Comparison of ENCODE assay signal across 24 mouse cellular contexts in the genomic region with DNA sequence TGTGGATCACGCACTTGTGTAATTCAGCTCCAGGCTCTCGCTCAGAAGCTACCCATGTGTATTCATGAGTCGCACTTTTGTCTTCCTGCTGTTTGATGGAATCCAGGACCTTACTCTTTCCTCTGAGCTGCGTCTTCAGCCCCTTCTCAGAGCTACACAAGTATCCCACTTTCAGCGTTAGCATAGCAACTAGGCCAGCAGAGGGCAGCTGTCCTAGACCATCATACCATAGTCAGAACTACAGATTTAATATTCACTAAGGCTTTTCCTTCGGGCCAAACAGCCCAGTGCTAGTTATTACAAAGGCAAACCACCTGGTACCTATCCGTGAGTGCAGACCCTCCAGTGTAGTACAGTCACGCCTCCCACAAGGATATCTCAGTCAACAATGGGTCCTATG. TPM values are rescaled to one million over a fixed set of nuclear protein-coding genes. Genes with fewer than 3 reads are reported as not detected.
DNase-seq lines count a peak whose midpoint lies in the region; ATAC-seq and TF ChIP-seq lines count a peak whose summit lies in the region.
"Had no signal": no experiment of that assay in that cellular context is flagged by ENCODE, and none has a peak within 500 bp of the region (broad histone marks: within the 10 kb centered on the region; RNA-seq: fewer than 3 reads in every experiment).

No protein-coding gene starts in this region.

- H3K9ac ChIP-seq in heart, postnatal 0 days (replicated peaks; ENCODE audit: low read depth, low read length), result no peak overlapping the region
- H3K9ac ChIP-seq: embryonic facial prominence, embryonic 13.5 days; forebrain, postnatal 0 days; limb, embryonic 13.5 days; liver, embryonic 15.5 days had no signal

- no peak overlapping the region for H3K4me3 ChIP-seq in heart, postnatal 0 days (ENCODE audit: low read depth, low read length)
- no peak overlapping the region for H3K4me3 ChIP-seq in left cerebral cortex, adult 2 months
- H3K4me3 ChIP-seq: embryonic facial prominence, embryonic 13.5 days; limb, embryonic 13.5 days; liver, embryonic 15.5 days had no signal

- no peak for TF ChIP-seq EP300 in heart, postnatal 0 days (IDR thresholded peaks at IDR 0.05; ENCODE audit: low read depth)

- H3K9me3 ChIP-seq in heart, postnatal 0 days (replicated peaks; ENCODE audit: control insufficient read depth, low read length), result no peaks in the 10 kb centered on the region
- H3K9me3 ChIP-seq: embryonic facial prominence, embryonic 13.5 days; limb, embryonic 13.5 days; liver, embryonic 15.5 days had no signal

- peak; percentile 15; the same call in 1 of the 2 replicates for TF ChIP-seq CTCF in heart, postnatal 0 days (IDR thresholded peaks at IDR 0.05; ENCODE audit: low read depth)
- peak; percentile 30 for TF ChIP-seq CTCF in left cerebral cortex, adult 2 months (IDR thresholded peaks at IDR 0.05)

- DNase-seq in heart, postnatal 0 days (ENCODE audit: low spot score), result no peak
- no peak for DNase-seq in heart, postnatal 10 days
- DNase-seq in left cerebral cortex, adult 2 months (ENCODE audit: extremely low spot score in 1 of 2, low spot score in 2 of 2), result no peak
- no peak for DNase-seq in left cerebral cortex, adult 11 months (ENCODE audit: low spot score)
- DNase-seq in A20 (ENCODE audit: low read depth, low spot score), result peak; percentile 8
- DNase-seq in NIH3T3 (ENCODE audit: low read depth), result peak; percentile 20
- no peak for DNase-seq in adrenal gland, postnatal 14 days
- DNase-seq: cerebellum, adult 11 months; cerebellum, postnatal 14 days; forebrain, postnatal 0 days; gastrocnemius, postnatal 10 days; heart, postnatal 36 days; kidney, adult 9 months; layer of hippocampus, adult 9-11 months had no signal

- H3K36me3 ChIP-seq in heart, postnatal 0 days (replicated peaks; ENCODE audit: control insufficient read depth, insufficient read depth, low read length), result no peaks in the 10 kb centered on the region
- H3K36me3 ChIP-seq: embryonic facial prominence, embryonic 13.5 days; G1E; limb, embryonic 13.5 days; liver, embryonic 15.5 days had no signal

- H3K27me3 ChIP-seq in heart, postnatal 0 days (ENCODE audit: control insufficient read depth, insufficient read depth, low read length), result no peaks in the 10 kb centered on the region
- H3K27me3 ChIP-seq: embryonic facial prominence, embryonic 13.5 days; limb, embryonic 13.5 days; liver, embryonic 15.5 days had no signal

- no peak overlapping the region for H3K27ac ChIP-seq in heart, postnatal 0 days (ENCODE audit: low read depth)
- no peak overlapping the region for H3K27ac ChIP-seq in left cerebral cortex, adult 2 months
- H3K27ac ChIP-seq: embryonic facial prominence, embryonic 13.5 days; limb, embryonic 13.5 days; liver, embryonic 15.5 days had no signal

- intact Hi-C loops in heart, postnatal 10 days (cut with DNase I), result no loop called here
- intact Hi-C loops in left cerebral cortex, adult 2 months (cut with DNase I), result no loop called here

- WGBS in heart, postnatal 0 days, result 60% methylated on average over 8 of the region's 8 CpGs

- H3K4me2 ChIP-seq in heart, postnatal 0 days (ENCODE audit: low read depth, low read length), result no peak overlapping the region
- H3K4me2 ChIP-seq: embryonic facial prominence, embryonic 13.5 days; limb, embryonic 13.5 days; liver, embryonic 15.5 days had no signal

- H3K4me1 ChIP-seq in heart, postnatal 0 days (ENCODE audit: control insufficient read depth, insufficient read depth), result no peaks in the 10 kb centered on the region
- H3K4me1 ChIP-seq: embryonic facial prominence, embryonic 13.5 days; limb, embryonic 13.5 days; liver, embryonic 15.5 days had no signal

- no peak for ATAC-seq in heart, postnatal 0 days (ENCODE audit: insufficient read depth, low read depth)
- ATAC-seq: forebrain, postnatal 0 days had no signal

RNA-seq across cellular contexts. Expression of a gene that starts 24.9 kb away (rescaled TPM):
- 0.84 and 3.4 TPM in 2 replicates for total RNA-seq in heart, postnatal 0 days (2014; rRNA removed; ENCODE audit: low replicate concordance)
- 0.60 and 0.65 TPM in 2 replicates for polyA plus RNA-seq in heart, postnatal 0 days (2015; fragmentation: Nextera tagmentation; extraction: Ambion mirVana)
- not detected for total RNA-seq in heart, postnatal 10 days (2021)
- total RNA-seq in left cerebral cortex, adult 2 months (2021), result under 1 TPM in 1 of 2 experiments, not detected in 1; 0.26 TPM
- total RNA-seq in adrenal gland, postnatal 14 days (2021), result not detected in 2 replicates
- total RNA-seq: adrenal gland, adult 18-20 months; gastrocnemius, postnatal 10 days; megakaryocyte, adult 5-6 weeks had no signal
- polyA plus RNA-seq: embryonic facial prominence, embryonic 13.5 days; G1E; limb, embryonic 13.5 days; liver, embryonic 15.5 days; neural tube, embryonic 11.5 days had no signal

RNA-seq across cellular contexts. Expression of a gene that starts 32.2 kb away (rescaled TPM):
- not detected in 2 replicates for total RNA-seq in heart, postnatal 0 days (2014; rRNA removed; ENCODE audit: low replicate concordance)
- polyA plus RNA-seq in heart, postnatal 0 days (2015; fragmentation: Nextera tagmentation; extraction: Ambion mirVana), result 0.18 TPM in 1 of 2 replicates, not detected in the other
- total RNA-seq in heart, postnatal 10 days (2021), result not detected
- total RNA-seq in left cerebral cortex, adult 2 months (2021), result not detected
- total RNA-seq in adrenal gland, postnatal 14 days (2021), result not detected in 2 replicates
- total RNA-seq: adrenal gland, adult 18-20 months; forebrain, postnatal 0 days; G1E; gastrocnemius, postnatal 10 days; heart, postnatal 36 days; megakaryocyte, adult 5-6 weeks had no signal
- polyA plus RNA-seq: embryonic facial prominence, embryonic 13.5 days; forebrain, postnatal 0 days; G1E; limb, embryonic 13.5 days; liver, embryonic 15.5 days; neural tube, embryonic 11.5 days; spleen, adult 2 months; stomach, embryonic 16.5 days had no signal

RNA-seq across cellular contexts. Expression of a gene that starts 36.5 kb away (rescaled TPM):
- not detected in 2 replicates for total RNA-seq in heart, postnatal 0 days (2014; rRNA removed; ENCODE audit: low replicate concordance)
- not detected in 2 replicates for polyA plus RNA-seq in heart, postnatal 0 days (2015; fragmentation: Nextera tagmentation; extraction: Ambion mirVana)
- total RNA-seq in heart, postnatal 10 days (2021), result not detected
- total RNA-seq in left cerebral cortex, adult 2 months (2021), result not detected
- total RNA-seq in adrenal gland, postnatal 14 days (2021), result not detected in 2 replicates
- total RNA-seq: adrenal gland, adult 18-20 months; forebrain, postnatal 0 days; G1E; gastrocnemius, postnatal 10 days; heart, postnatal 36 days; left cerebral cortex, postnatal 10 days; megakaryocyte, adult 5-6 weeks had no signal
- polyA plus RNA-seq: embryonic facial prominence, embryonic 13.5 days; forebrain, postnatal 0 days; G1E; limb, embryonic 13.5 days; liver, embryonic 15.5 days; neural tube, embryonic 11.5 days; spleen, adult 2 months; stomach, embryonic 16.5 days had no signal

Comparison
In these comparisons a context has a peak if more than half of its experiments do, and no peak if none do; other contexts are left out.
1. DNase-seq: peak in A20 (single experiment) and NIH3T3 (single experiment); none in heart, postnatal 0 days (single experiment), heart, postnatal 10 days (0 of 2), left cerebral cortex, adult 2 months (0 of 2), left cerebral cortex, adult 11 months (single experiment) and adrenal gland, postnatal 14 days (single experiment).